Mouse (Mus musculus) NIH3T3 (cell line): ENCODE results near the gene Efnb2.

ENCODE experiments used
- DNase-seq: peaks from one replicate; pipeline ENCODE4 v3.0.0-alpha.2; 2012; ENCODE audit warnings: low read depth

Gene Efnb2

GRCm38 (mm10) chr8:8661103-8661758 lies at the start of gene Efnb2:
Gene Efnb2 (minus strand): TSS chr8:8661242.
- peak; percentile 97 for DNase-seq

DNA sequence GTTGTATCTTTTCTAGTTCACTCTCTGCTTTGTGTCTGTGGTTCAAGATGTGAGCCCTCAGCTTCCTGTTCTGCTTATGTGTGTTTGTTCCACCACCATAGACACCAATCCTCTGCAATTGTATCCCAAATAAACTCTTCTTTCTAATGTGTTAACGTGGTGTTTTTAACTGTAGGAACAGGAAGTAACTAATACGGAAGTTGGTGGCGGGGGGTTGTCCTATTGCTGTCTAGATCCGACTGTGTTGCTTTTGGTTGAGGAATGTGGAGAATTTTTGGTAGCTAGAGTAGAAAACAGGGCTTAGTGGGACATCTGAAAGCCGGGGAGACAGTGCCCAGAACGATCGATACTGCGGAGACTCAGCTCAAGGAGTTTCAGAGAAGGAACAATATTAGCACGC lies 43.8 kb upstream of the Efnb2 start:
- no peak for DNase-seq

GRCm38 (mm10) chr8:8703668-8704067 lies 42.6 kb upstream of the Efnb2 start:
- no peak for DNase-seq

DNA sequence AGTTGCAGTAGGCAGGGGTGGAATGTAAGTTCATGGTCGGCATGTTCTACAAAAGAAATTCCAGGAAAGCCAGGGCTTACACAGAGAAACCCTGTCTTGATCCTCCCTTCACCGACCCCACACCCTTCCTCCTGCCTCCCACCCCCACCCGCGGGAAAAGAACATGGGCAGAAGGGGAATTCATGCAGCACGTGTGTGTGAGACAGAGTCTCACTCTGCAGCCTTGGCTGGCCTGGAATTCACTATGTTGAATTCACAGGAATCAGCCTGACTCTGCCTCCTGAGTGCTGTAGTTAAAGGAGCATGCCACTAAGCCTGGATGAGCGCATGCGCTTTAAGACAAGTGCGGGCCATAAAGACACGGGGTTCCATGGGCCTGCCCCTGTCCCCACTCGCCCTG lies 39.8 kb upstream of the Efnb2 start:
- no peak for DNase-seq

- DNase-seq = no peak
These were observed 39.2 kb upstream of the Efnb2 start for GRCm38 (mm10) chr8:8700229-8700628.

GRCm38 (mm10) chr8:8690146-8691092 lies 29.4 kb upstream of the Efnb2 start, which contains the start of gene Arglu1:
Gene Arglu1 (minus strand): TSS chr8:8690521.
- DNase-seq = peak; percentile 98

- DNase-seq = peak; percentile 78
These were observed 28.6 kb upstream of the Efnb2 start for GRCm38 (mm10) chr8:8689454-8690145.

GRCm38 (mm10) chr8:8688823-8689453 lies 27.9 kb upstream of the Efnb2 start:
- DNase-seq = peak; percentile 8

DNA sequence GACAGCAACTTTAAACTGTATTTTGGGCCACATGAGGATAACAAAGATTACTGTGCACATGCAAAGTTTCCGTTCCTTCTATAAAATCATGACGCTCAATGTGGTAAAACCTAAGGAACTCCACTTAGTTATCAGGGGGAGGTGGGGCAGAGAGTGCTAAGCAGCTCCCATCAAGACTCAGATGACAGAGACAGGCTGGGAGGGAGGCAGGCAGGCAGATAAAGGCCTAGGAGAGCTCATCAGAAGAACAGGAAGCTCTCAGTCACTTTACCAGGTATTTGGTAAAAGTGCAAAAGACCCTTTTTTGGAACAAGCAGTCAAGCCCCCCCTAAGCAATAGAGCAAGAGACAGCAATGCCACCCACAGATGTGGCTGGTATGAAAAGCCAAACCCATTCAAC lies 24.5 kb upstream of the Efnb2 start:
- no peak for DNase-seq

- DNase-seq = no peak
These were observed 21.7 kb upstream of the Efnb2 start for GRCm38 (mm10) chr8:8682697-8683096.

- DNase-seq = no peak
These were observed 17.2 kb upstream of the Efnb2 start for GRCm38 (mm10) chr8:8678236-8678635.

- no peak for DNase-seq
These were observed 13.8 kb upstream of the Efnb2 start for GRCm38 (mm10) chr8:8674864-8675263.

GRCm38 (mm10) chr8:8661759-8662138 lies 707 bp upstream of the Efnb2 start:
- DNase-seq = peak; percentile 95

- DNase-seq = peak; percentile 43
These were observed 539 bp downstream of the Efnb2 start for GRCm38 (mm10) chr8:8660307-8661098.

GRCm38 (mm10) chr8:8659503-8660306 lies 1.3 kb downstream of the Efnb2 start:
- peak; percentile 63 for DNase-seq

DNA sequence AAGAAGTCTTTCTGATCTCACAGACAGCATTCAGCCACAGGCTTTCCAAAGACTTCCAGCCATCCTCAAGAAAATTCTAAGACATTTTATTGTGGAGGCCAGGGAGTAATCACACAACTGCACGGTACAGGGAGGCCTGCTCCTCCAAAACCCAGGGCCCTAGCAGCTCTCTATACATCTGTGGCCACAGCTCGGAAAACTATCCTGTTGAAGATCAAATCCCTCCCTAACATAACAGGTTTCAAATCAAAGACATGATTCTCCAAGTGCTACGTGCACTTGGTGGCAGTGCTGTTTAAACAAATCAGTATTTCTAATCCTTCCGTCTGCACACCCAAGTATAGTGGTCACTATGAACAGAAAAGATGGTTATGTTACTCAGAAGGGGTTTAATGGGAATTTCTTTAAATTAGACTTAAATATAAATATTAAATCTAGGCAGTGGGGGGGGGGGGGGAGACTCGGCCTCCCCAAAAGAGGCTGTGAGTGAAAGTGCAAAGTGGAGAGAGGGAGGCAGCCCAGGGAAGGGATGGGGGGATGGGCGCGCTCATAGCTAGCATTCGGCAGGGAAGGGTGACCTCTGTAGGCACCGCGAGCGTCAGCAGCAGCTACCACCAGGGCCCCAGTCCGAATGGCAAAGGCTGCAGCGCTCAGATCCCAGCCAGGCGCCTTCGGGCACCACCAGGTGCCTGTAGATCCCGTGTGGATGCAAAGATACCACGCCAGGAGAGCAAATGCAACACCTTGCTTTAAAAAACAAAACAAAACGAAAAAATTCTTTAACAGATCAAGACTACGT lies 2.4 kb downstream of the Efnb2 start:
- DNase-seq = peak; percentile 96

GRCm38 (mm10) chr8:8657692-8658355 lies 3.2 kb downstream of the Efnb2 start:
- DNase-seq = peak; percentile 11

- DNase-seq = peak; percentile 18
These were observed 4.2 kb downstream of the Efnb2 start for GRCm38 (mm10) chr8:8656578-8657441.
